Mouse (Mus musculus): ENCODE measurements around the gene Tnfrsf4. TPM values are rescaled to one million over a fixed set of nuclear protein-coding genes. Genes with fewer than 3 reads are reported as not detected.
A peak's percentile ranks its signal among the peaks of the same experiment; 100 is the strongest.

The Tnfrsf4 gene
- polyA plus RNA-seq, 1 experiment from 2014 or later, result 4.9 TPM

GRCm38 (mm10) chr4:156064510-156064897, 50.9 kb downstream of the Tnfrsf4 start:
- Histone ChIP-seq H3K27ac (ENCODE audit: low read length) (0 out of 2 replicates have a peak overlapping the region, but pooled peaks have one; percentile 9), H3K4me2 (replicated peaks; ENCODE audit: low read depth, low read length) (no peak overlapping the region), H3K27me3 (replicated peaks; ENCODE audit: insufficient read depth, low read length) (no peaks in the 10 kb centered on the region), H3K9ac (replicated peaks; ENCODE audit: low read depth) (no peak overlapping the region), H3K9me3 (ENCODE audit: low read length) (no peaks in the 10 kb centered on the region), H3K36me3 (ENCODE audit: insufficient read depth, low read length) (no peaks in the 10 kb centered on the region), H3K4me3 (ENCODE audit: low read depth, low read length) (no peak overlapping the region), H3K4me1 (ENCODE audit: insufficient read depth, low read depth, low read length) (peaks cover 6% of the 10 kb centered on the region; the same call in 1 of the 2 replicates)
- WGBS, result 68% methylated on average over 9 of the region's 9 CpGs
- TF ChIP-seq CTCF (IDR thresholded peaks at IDR 0.05) (no peak), EP300 (IDR thresholded peaks at IDR 0.05) (no peak)
- ATAC-seq, result no peak
- DNase-seq (ENCODE audit: low spot score), result no peak

GRCm38 (mm10) chr4:156065156-156065894, 51.7 kb downstream of the Tnfrsf4 start:
- 85% methylated on average over 10 of the region's 10 CpGs for WGBS
- no peak for ATAC-seq
- DNase-seq (ENCODE audit: low spot score), result no peak

More at GRCm38 (mm10) chr4:156065156-156065894, 51.7 kb downstream of the Tnfrsf4 start:
- Histone ChIP-seq H3K9me3 (ENCODE audit: low read length) (no peaks in the 10 kb centered on the region), H3K4me3 (ENCODE audit: low read depth, low read length) (no peak overlapping the region), H3K36me3 (ENCODE audit: insufficient read depth, low read length) (no peaks in the 10 kb centered on the region), H3K27me3 (replicated peaks; ENCODE audit: insufficient read depth, low read length) (no peaks in the 10 kb centered on the region), H3K9ac (replicated peaks; ENCODE audit: low read depth) (no peak overlapping the region), H3K4me1 (ENCODE audit: insufficient read depth, low read depth, low read length) (peaks cover 6% of the 10 kb centered on the region; the same call in 1 of the 2 replicates), H3K27ac (ENCODE audit: low read length) (no peak overlapping the region), H3K4me2 (replicated peaks; ENCODE audit: low read depth, low read length) (no peak overlapping the region)
- TF ChIP-seq CTCF (IDR thresholded peaks at IDR 0.05) (no peak), EP300 (IDR thresholded peaks at IDR 0.05) (no peak)

MicroRNAs within 50 kb of the gene (microRNA counts, 519-probe panel; counts per million panel counts)
- microRNA mmu-miR-200a, result 6,029 counts per million, percentile 77 among the panel's probes with 10 or more counts
- microRNA mmu-miR-200b, result 6,521 counts per million, percentile 87 among the panel's probes with 10 or more counts
- microRNA mmu-miR-429, result 6,390 counts per million, percentile 85 among the panel's probes with 10 or more counts

Small RNA genes within 50 kb of the gene (microRNA-seq; reads per million reads assigned to microRNA genes)
- gene Mir200a, result 1,411 reads per million, percentile 78 among the genes with 10 or more reads in this experiment
- 7,855 reads per million, percentile 93 among the genes with 10 or more reads in this experiment for gene Mir200b
- gene Mir429, result 15,842 reads per million, percentile 96 among the genes with 10 or more reads in this experiment

Other genes with a start within 250 kb of the Tnfrsf4 start
- 6.5 and 7.0 TPM in 2 replicates for gene Vwa1, start 239.1 kb upstream of the Tnfrsf4 start, polyA plus RNA-seq (2015; fragmentation: Nextera tagmentation; extraction: Ambion mirVana)
- 0.13 and 0.31 TPM in 2 replicates for gene Tmem88b, start 228.0 kb upstream of the Tnfrsf4 start, polyA plus RNA-seq (2015; fragmentation: Nextera tagmentation; extraction: Ambion mirVana)
- 6.0 and 6.6 TPM in 2 replicates for gene Ankrd65, start 223.4 kb upstream of the Tnfrsf4 start, polyA plus RNA-seq (2015; fragmentation: Nextera tagmentation; extraction: Ambion mirVana)
- 164 and 186 TPM in 2 replicates for gene Mrpl20, start 211.0 kb upstream of the Tnfrsf4 start, polyA plus RNA-seq (2015; fragmentation: Nextera tagmentation; extraction: Ambion mirVana)
- gene Ccnl2, start 201.4 kb upstream of the Tnfrsf4 start, polyA plus RNA-seq (2015; fragmentation: Nextera tagmentation; extraction: Ambion mirVana), result 110 and 122 TPM in 2 replicates
- gene Aurkaip1, start 182.6 kb upstream of the Tnfrsf4 start, polyA plus RNA-seq (2015; fragmentation: Nextera tagmentation; extraction: Ambion mirVana), result 117 and 128 TPM in 2 replicates
- 321 and 330 TPM in 2 replicates for gene Mxra8, start 174.2 kb upstream of the Tnfrsf4 start, polyA plus RNA-seq (2015; fragmentation: Nextera tagmentation; extraction: Ambion mirVana)
- 9.1 and 11.9 TPM in 2 replicates for gene Dvl1, start 166.4 kb upstream of the Tnfrsf4 start, polyA plus RNA-seq (2015; fragmentation: Nextera tagmentation; extraction: Ambion mirVana)
- gene Tas1r3, start 150.5 kb upstream of the Tnfrsf4 start, polyA plus RNA-seq (2015; fragmentation: Nextera tagmentation; extraction: Ambion mirVana), result 0.19 and 0.25 TPM in 2 replicates
- 10.8 and 13.8 TPM in 2 replicates for gene Cptp, start 144.4 kb upstream of the Tnfrsf4 start, polyA plus RNA-seq (2015; fragmentation: Nextera tagmentation; extraction: Ambion mirVana)
- 31.7 and 34.8 TPM in 2 replicates for gene Ints11, start 144.3 kb upstream of the Tnfrsf4 start, polyA plus RNA-seq (2015; fragmentation: Nextera tagmentation; extraction: Ambion mirVana)
- 29.3 and 29.9 TPM in 2 replicates for gene Pusl1, start 122.1 kb upstream of the Tnfrsf4 start, polyA plus RNA-seq (2015; fragmentation: Nextera tagmentation; extraction: Ambion mirVana)
- 12.7 and 13.4 TPM in 2 replicates for gene Acap3, start 122.0 kb upstream of the Tnfrsf4 start, polyA plus RNA-seq (2015; fragmentation: Nextera tagmentation; extraction: Ambion mirVana)
- 66.6 and 67.0 TPM in 2 replicates for gene Ube2j2, start 70.0 kb upstream of the Tnfrsf4 start, polyA plus RNA-seq (2015; fragmentation: Nextera tagmentation; extraction: Ambion mirVana)
- gene C1qtnf12, start 51.5 kb upstream of the Tnfrsf4 start, polyA plus RNA-seq (2015; fragmentation: Nextera tagmentation; extraction: Ambion mirVana), result 30.6 and 36.2 TPM in 2 replicates
- 6.8 TPM in 2 replicates for gene B3galt6, start 21.2 kb upstream of the Tnfrsf4 start, polyA plus RNA-seq (2015; fragmentation: Nextera tagmentation; extraction: Ambion mirVana)
- 155 and 166 TPM in 2 replicates for gene Sdf4, start 21.0 kb upstream of the Tnfrsf4 start, polyA plus RNA-seq (2015; fragmentation: Nextera tagmentation; extraction: Ambion mirVana)
- gene Tnfrsf18, start 12.3 kb downstream of the Tnfrsf4 start, polyA plus RNA-seq (2015; fragmentation: Nextera tagmentation; extraction: Ambion mirVana), result 1.6 and 1.9 TPM in 2 replicates
- gene Ttll10, start 45.6 kb downstream of the Tnfrsf4 start, polyA plus RNA-seq (2015; fragmentation: Nextera tagmentation; extraction: Ambion mirVana), result 2.1 and 2.5 TPM in 2 replicates
- 5.9 and 6.8 TPM in 2 replicates for gene 9430015G10Rik, start 96.1 kb downstream of the Tnfrsf4 start, polyA plus RNA-seq (2015; fragmentation: Nextera tagmentation; extraction: Ambion mirVana)
- gene Rnf223, start 116.7 kb downstream of the Tnfrsf4 start, polyA plus RNA-seq (2015; fragmentation: Nextera tagmentation; extraction: Ambion mirVana), result 0.07 TPM in 1 of 2 replicates, not detected in the other
- 70.1 and 85.7 TPM in 2 replicates for gene Agrn, start 183.6 kb downstream of the Tnfrsf4 start, polyA plus RNA-seq (2015; fragmentation: Nextera tagmentation; extraction: Ambion mirVana)
- gene Isg15, start 187.0 kb downstream of the Tnfrsf4 start, polyA plus RNA-seq (2015; fragmentation: Nextera tagmentation; extraction: Ambion mirVana), result 11.8 and 13.8 TPM in 2 replicates
- gene AW011738, start 189.5 kb downstream of the Tnfrsf4 start, polyA plus RNA-seq (2015; fragmentation: Nextera tagmentation; extraction: Ambion mirVana), result 4.0 and 5.1 TPM in 2 replicates
- gene Perm1, start 202.0 kb downstream of the Tnfrsf4 start, polyA plus RNA-seq (2015; fragmentation: Nextera tagmentation; extraction: Ambion mirVana), result 0.46 and 0.56 TPM in 2 replicates
- gene Plekhn1, start 221.0 kb downstream of the Tnfrsf4 start, polyA plus RNA-seq (2015; fragmentation: Nextera tagmentation; extraction: Ambion mirVana), result 11.2 and 12.7 TPM in 2 replicates
- gene Noc2l, start 222.2 kb downstream of the Tnfrsf4 start, polyA plus RNA-seq (2015; fragmentation: Nextera tagmentation; extraction: Ambion mirVana), result 18.7 and 19.8 TPM in 2 replicates
- gene Samd11, start 241.8 kb downstream of the Tnfrsf4 start, polyA plus RNA-seq (2015; fragmentation: Nextera tagmentation; extraction: Ambion mirVana), result 0.12 and 0.24 TPM in 2 replicates